Mouse (Mus musculus) cerebellum, postnatal 25 days (tissue): ENCODE results near the gene Olfr285.

ENCODE experiments used
- DNase-seq, 2 experiments: peaks; one replicate each; pipeline ENCODE4 v3.0.0; 2021; ENCODE audit warnings: mixed read lengths in 2 of 2

Olfr285 gene

GRCm38 (mm10) chr15:98317177-98317724 lies at the start of gene Olfr285:
Gene Olfr285, minus strand, starts transcription at chr15:98317353.
- no peak for DNase-seq

GRCm38 (mm10) chr15:98340887-98341286 lies 23.7 kb upstream of the Olfr285 start, which contains the start of gene Olfr284:
Gene Olfr284, minus strand, starts transcription at chr15:98340987.
- DNase-seq = no peak

- DNase-seq = no peak
These were observed 1.4 kb downstream of the Olfr285 start for GRCm38 (mm10) chr15:98315703-98316102.

DNA sequence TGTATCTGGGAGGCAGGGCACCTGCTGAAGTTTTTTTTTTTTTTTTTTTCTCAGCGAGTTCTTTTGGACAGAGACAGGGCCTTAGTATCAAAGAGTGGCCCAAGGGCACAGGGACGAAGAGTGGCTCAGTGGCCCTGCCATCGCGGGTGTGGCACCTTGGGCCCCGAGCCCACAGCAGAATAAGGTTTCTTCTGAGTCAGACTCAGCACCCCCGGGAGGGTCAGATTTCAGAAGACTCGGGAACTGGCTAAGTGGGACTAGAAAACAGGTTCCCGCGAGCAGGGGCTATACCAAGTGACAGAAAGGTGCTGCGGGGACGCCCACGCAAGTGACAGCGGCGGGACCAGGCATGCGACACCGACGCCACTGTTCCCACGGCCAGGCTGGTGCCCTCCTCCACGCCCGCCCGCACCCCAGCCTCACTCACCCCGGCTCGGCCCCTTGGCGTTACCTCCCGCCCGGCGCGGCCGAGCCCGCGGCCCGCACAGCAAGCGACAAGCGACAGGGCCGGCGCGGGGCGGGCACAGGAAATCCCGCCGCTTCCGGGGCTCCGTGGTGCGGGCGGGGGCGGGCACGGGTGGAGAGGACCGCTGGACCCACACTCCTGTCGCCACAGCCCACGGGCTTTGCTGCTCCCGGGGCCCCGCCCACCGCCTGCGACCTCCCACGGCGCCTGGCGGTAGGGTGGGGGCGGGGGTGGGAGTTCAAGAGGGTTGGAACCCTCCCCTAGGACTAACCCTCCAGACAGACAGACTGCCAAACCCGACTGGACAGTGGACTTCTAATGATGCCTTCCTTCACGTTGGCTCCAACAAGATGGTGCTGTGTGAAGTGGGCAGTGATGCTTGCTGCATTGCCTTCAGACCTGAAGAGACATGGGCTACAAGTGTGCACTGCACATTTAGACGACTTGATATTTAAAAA lies 21.3 kb downstream of the Olfr285 start, which contains the start of gene Zfp641:
TSS of gene Zfp641 (minus strand) at position 534 of the 924 bp plus-strand sequence.
- DNase-seq = peak; percentile 73 to 83

DNA sequence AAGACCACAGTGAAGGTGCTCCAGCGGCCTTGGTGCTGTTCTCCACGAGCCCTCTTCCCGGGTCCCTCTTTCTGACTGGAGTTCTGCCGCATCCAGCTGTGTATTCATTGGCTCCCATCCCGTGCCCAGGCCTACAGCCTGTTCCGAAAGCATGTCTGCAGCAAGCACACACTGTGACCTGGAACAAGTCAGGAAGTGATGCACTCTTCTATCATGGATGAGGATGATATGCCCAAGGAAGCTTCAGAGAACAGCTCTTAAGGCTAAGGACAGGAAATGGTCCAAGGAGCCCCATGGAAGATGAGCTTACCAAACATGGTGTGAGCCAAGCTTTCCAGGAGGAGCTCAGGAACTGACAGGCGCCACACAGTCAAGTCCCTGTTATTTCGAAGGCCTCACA lies 23.5 kb downstream of the Olfr285 start:
- no peak for DNase-seq

GRCm38 (mm10) chr15:98288566-98288965 lies 28.6 kb downstream of the Olfr285 start:
- DNase-seq = peak; percentile 27 to 52

- no peak for DNase-seq
These were observed 30.7 kb downstream of the Olfr285 start for GRCm38 (mm10) chr15:98286418-98286817.
